Mouse (Mus musculus) T-helper 2 cell (primary cell): Measurements from ENCODE around the gene Kiss1r.

Experiments
- in situ Hi-C: fragments of 300-600 bp; cut with MboI, MseI; formaldehyde crosslinking; loops from one replicate; pipeline ENCODE4 v1.15.1; 2025; ENCODE audit warnings: high pct_unique_total_duplicates

Gene Kiss1r

GRCm38 (mm10) chr10:79924998-79925784 lies 8.4 kb downstream of the Kiss1r start:
- in situ Hi-C loops = loop anchor here (5.0 kb wide), 1 partner anchor 37 kb away; the partner anchor contains the start of gene Wdr18

DNA sequence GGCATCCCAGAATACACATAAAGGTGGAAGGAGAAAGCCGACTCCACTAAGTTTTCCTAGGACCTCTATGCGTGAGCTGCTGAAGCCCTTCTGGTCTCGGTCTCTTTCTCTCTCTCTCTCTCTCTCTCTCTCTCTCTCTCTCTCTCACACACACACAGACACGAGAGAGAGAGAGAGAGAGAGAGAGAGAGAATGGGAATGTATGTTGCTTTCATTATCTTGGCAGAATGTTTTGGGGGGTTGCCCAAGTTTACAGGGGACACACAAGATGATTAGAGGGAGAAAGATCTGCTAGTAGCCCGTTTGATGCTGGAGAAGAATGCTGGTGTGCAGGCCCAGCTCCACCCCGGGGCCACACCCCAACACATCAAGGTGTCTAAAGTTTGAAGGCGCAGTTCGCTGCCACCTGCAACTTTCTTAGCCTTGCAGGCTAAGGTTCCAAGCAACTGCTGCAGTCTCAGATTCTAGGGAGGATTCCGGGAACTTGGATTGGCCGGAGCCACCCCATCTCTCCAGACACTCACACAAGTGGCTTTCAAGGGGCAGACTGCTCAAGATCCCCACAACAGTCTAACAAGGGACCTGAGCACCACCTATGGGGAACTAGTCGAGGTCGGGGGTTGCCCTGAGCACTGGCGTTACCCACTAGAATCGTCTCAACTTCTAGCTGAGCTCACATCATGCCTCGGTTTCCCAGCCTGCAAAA lies 9.2 kb downstream of the Kiss1r start:
- in situ Hi-C loops = loop anchor here (5.0 kb wide), 1 partner anchor 36 kb away; the partner anchor contains the start of gene Wdr18

DNA sequence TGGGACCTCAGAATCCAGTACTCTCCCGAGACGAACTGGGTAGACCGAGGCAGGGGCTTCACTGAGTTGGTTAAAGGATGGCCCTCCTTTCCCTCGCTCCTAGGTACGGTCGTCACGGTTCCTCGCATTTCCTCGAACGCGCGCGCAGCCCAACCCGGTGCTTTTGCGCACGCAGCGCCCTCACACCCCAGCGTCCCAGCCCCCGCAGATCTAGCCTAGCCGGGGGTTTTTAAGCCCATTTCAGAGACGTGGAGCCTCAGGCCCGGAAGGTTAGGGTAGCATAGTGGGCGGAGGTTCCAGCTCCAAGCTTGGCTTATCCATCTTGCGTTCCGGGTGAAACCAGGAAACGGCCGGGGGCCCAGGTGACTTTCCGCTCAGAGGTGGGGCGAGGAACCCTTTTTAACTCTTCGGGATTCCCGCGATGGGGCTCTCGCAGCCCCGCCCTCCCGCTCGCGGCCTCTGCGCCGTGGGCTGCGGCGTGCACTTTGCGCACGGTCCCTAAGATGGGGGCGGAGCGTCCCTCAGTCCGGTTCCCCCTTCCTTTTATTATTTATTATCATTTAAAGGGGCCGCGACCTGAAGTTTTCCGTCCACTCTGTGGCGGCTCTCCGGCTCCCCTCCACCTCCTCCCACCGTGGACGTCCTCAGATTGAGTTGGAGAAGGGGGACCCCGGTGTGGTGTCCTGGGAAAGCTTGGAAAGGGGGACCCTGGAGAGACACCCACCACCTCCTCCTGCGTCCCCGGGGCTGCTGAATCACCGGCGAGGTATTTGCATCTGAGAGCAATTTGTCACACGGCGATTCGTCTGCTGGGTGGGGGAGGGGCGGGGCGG lies 9.9 kb downstream of the Kiss1r start, which contains the start of gene Arid3a:
Gene Arid3a, plus strand, starts transcription at position 553 of the 833 bp plus-strand sequence.
- in situ Hi-C loops = loop anchor here (5.0 kb wide), 1 partner anchor 36 kb away; the partner anchor contains the start of gene Wdr18

DNA sequence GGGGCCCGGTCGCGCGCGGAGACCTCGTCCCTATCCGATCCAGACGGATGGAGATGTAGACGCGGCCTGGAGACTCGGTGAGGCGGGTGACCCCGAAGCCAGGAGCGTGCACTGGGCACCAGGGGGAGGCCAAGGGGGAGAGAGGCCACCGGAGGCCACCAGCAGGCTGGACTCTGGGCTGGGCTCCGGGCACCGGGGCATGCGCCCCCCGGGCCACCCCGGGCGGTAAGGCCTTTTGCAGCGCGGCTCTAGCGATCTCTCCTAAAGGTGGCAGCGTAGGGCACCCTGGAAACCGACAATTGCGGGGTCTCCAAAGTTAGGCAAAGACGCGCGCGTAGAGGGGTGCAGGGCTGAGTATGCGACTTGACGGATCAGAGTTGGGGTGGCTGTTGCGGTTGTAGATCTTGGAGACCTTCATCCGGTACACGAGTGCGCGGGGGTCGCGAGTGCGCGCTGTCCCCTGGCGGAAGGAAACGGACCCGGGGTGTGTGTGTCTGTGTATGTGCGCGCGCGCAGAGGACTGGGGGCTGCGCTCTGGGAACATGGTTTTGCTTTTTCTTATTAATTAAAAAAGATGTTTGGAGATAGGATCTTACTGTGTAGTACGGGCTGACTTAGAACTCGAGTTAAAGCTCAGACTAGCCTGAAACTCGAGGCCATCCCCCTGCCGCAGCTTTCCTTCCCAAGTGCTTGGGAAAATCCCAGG lies 10.7 kb downstream of the Kiss1r start:
- in situ Hi-C loops = loop anchor here (5.0 kb wide), 1 partner anchor 35 kb away; the partner anchor contains the start of gene Wdr18

GRCm38 (mm10) chr10:79928030-79928694 lies 11.4 kb downstream of the Kiss1r start:
- in situ Hi-C loops = loop anchor here (5.0 kb wide), 1 partner anchor 34 kb away; the partner anchor contains the start of gene Wdr18

DNA sequence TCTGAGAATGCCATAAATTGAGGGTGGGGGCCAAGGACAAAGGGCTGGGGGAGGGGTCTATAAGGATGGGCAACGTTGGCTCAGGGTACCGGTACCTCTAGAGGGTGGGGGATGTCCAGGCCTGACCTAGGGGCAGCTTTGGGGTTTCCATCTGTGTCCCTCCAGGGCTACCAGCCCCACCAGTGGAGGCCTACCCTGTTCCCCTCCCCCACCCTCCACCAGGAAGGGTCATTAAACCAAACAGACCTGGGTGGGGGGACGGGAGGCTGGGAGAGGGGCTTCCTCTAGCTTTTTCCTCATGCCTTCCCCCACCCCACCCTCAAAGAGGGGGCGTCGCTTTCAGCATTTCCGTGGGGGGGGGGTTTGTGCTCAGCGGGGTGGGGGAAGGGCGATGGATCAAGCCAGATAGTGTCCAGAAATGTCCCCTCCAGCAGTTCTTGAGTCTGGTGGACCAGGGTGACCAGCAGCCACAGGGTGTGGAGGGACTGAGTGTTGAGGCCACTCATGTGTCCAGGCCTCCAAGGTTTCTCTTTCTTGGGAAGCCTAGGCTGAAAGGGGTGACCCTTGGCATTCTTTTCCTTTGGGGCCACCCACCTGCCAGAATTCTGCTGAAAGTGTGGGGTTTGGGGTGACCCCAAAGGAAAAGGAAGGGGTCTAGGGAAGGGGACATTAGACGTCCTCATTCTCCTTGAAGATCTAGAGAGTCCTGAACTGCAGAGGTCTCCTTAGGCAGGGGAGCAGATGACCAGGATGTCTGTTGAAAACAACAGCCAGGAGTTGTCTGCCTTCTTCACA lies 12.3 kb downstream of the Kiss1r start:
- in situ Hi-C loops = loop anchor here (5.0 kb wide), 1 partner anchor 33 kb away; the partner anchor contains the start of gene Wdr18

DNA sequence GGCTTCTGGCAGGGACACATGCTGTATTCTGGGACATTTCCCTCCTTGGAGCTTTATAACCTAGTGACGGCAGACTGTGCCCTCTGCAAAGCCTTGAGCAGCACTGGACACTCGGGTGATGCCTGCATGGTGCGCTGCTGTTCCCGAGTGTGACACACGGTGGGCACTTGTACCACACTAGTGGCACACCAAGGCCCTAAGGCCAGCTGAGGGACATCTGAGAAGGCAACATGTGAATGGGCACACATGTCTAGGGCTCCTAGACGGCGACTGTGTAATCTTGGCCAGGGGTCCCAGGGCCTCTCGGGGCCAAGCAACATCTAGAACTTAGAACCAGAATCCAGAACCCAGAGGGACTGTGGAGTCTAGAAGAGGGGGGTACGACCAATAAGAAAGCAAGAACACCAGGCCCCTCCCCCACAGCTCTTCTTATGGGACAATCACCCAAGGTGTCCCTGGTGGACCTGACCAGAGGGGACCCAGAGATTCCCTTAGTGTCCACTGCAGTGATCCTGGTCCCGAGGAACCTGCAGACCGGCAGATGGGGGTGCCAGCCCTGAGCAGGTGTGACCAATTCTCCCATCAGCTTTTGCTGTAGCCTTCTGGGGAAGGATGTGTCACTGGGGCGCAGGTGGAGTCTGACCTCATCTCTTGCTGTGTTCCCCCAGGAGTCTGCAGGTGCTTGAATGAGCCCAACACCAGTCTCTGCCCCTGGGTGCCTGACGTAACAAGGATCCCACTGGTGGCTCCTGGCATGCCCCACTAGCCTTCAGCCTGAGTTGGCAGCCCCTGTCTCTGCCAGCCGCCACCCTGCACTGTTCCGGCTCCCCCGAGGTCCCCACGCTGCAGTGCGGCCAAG lies 13.4 kb downstream of the Kiss1r start:
- in situ Hi-C loops = loop anchor here (5.0 kb wide), 1 partner anchor 32 kb away; the partner anchor contains the start of gene Wdr18

DNA sequence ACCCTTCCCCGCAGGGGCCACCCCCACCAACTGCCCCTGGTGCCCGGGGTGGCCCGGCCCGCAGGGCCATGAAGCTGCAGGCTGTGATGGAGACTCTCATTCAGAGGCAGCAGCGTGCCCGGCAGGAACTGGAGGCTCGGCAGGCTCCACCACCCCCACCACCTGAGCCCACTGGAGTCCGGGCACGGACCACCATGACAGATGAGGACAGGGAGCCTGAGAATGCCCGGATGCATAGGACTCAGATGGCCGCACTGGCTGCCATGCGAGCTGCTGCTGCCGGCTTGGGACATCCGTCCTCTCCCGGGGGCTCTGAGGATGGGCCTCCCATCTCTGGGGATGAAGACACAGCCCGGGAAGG lies 14.0 kb downstream of the Kiss1r start:
- in situ Hi-C loops = no loop called here

DNA sequence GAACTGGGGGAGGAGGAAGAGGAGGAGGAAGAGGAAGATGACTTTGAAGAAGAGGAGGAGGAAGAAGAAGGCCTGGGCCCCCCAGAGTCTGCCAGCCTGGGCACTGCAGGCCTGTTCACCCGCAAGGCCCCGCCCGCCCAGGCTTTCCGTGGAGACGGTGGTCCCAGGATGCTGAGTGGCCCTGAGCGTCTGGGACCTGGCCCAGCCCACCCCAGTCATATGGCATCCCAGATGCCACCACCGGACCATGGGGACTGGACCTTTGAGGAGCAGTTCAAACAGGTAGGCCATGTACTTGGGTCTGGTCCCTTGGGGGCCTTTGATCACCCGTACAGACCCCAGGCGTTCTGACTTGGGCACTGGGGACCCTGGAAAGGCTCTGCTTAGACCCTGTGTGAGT lies 15.0 kb downstream of the Kiss1r start:
- in situ Hi-C loops = no loop called here

DNA sequence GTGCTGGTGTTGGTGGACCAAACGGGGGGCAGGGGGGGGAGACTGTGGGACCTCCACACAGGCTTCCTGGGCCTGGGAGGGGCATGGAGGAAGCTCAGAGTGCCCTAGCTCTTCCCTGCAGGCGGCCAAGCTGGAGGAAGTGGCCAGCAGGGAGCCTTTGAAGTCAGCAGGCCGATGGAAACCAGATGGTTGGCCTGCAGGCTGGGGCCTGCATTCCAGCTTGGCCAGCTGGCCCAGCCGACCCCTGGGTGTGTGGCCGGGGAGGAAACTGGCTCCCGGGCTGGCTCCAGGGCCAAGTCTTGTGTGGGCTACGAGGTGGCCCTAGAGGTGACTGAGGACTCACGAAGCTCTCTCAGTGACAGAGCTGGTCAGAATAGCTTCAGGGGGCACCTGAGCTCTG lies 16.0 kb downstream of the Kiss1r start:
- in situ Hi-C loops = no loop called here

GRCm38 (mm10) chr10:79933145-79933679 lies 16.4 kb downstream of the Kiss1r start:
- in situ Hi-C loops = no loop called here

- in situ Hi-C loops = no loop called here
Observed at GRCm38 (mm10) chr10:79933861-79934260, 17.1 kb downstream of the Kiss1r start.

- in situ Hi-C loops = no loop called here
Observed at GRCm38 (mm10) chr10:79934272-79934721, 17.5 kb downstream of the Kiss1r start.

DNA sequence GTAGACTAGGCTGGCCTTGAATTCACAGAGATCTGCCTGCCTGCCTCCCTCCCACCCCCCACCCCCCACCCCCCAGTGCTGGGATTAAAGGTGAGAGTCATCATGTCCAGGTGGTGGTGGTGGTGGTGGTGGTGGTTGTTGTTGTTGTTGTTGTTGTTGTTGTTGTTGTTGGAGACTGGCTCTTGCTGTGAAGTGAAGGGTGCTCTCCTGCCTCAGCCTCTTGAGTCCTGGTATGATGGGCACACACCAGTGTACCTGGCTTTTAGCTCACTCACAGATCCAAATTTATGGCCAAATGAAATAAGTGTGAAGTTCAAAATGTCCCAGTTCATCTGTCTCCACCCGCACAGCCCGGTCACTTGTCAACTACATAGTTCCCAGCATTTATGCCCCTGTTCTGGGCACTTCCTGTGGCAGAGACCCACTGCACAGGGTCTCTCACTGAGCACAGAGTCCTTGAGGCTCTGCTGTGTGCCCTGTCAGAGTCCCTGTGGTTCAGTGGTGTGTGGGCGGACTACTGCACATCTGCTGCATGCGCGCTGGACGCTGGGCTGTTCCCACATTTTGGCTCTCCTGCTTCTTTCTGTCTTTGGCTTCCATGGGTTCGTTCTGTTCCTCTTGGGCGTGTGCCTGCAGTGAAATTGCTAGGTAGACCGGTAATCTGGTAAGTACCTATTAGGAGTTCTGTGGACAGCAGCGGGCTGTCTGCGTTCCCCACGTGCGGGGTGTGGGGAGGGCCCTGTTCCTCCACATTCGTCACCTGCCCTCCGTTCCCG lies 18.2 kb downstream of the Kiss1r start:
- in situ Hi-C loops = no loop called here

GRCm38 (mm10) chr10:79936284-79936910 lies 19.6 kb downstream of the Kiss1r start:
- in situ Hi-C loops = no loop called here

- in situ Hi-C loops = no loop called here
Observed at GRCm38 (mm10) chr10:79936911-79937441, 20.2 kb downstream of the Kiss1r start.
